Mouse (Mus musculus) stomach, postnatal 0 days (tissue): Measurements from ENCODE around the gene Smim20. TPM values are rescaled to one million over a fixed set of nuclear protein-coding genes. Genes with fewer than 3 reads are reported as not detected.
A peak's percentile ranks its signal among the peaks of the same experiment; 100 is the strongest.

Experiments
- ATAC-seq: fragments of 200-750 bp; cut with Nextera tagmentation; 2 replicates; pipeline ENCODE4 v1.8.0; 2017; ENCODE audit not compliant: low FRiP score, low TSS enrichment
- DNase-seq: peaks from one replicate; pipeline ENCODE4 v3.0.0-alpha.2; 2016; ENCODE audit warnings: low spot score
- H3K27ac ChIP-seq: fragments of 300-500 bp; sonication (generic); replicated peaks from 2 replicates; pipeline ENCODE4 v1.5.1; 2014; ENCODE audit warnings: mild to moderate bottlenecking, control low read depth
- H3K27me3 ChIP-seq: fragments of 300-500 bp; sonication (generic); 2 replicates; pipeline ENCODE4 v1.6.1; 2014; ENCODE audit warnings: low read length; ENCODE audit not compliant: control insufficient read depth, insufficient read depth
- H3K36me3 ChIP-seq: fragments of 300-500 bp; sonication (generic); 2 replicates; pipeline ENCODE4 v1.6.1; 2014; ENCODE audit warnings: low read length, mixed read lengths; ENCODE audit not compliant: control insufficient read depth, insufficient read depth
- H3K4me1 ChIP-seq: fragments of 300-500 bp; sonication (generic); replicated peaks from 2 replicates; pipeline ENCODE4 v1.6.1; 2014; ENCODE audit warnings: antibody characterized with exemption; ENCODE audit not compliant: control insufficient read depth, insufficient read depth
- H3K4me2 ChIP-seq: fragments of 300-500 bp; sonication (generic); replicated peaks from 2 replicates; pipeline ENCODE4 v1.6.1; 2014; ENCODE audit warnings: low read depth, mild to moderate bottlenecking, control low read depth, moderate library complexity
- H3K4me3 ChIP-seq: fragments of 300-500 bp; sonication (generic); 2 replicates; pipeline ENCODE4 v1.5.1; 2014; ENCODE audit warnings: low read depth, low read length, control low read depth
- H3K9ac ChIP-seq: fragments of 300-500 bp; sonication (generic); 2 replicates; pipeline ENCODE4 v1.6.1; 2014; ENCODE audit warnings: mild to moderate bottlenecking, low read length, control low read depth, mixed read lengths
- H3K9me3 ChIP-seq: fragments of 300-500 bp; sonication (generic); 2 replicates; pipeline ENCODE4 v1.6.1; 2016; ENCODE audit warnings: low read length; ENCODE audit not compliant: control insufficient read depth
- CTCF ChIP-seq: IDR thresholded peaks from 2 replicates; pipeline ENCODE4 v1.5.1; 2016; ENCODE audit warnings: antibody characterized with exemption, low read depth, mild to moderate bottlenecking, moderate library complexity
- EP300 ChIP-seq: optimal IDR thresholded peaks from 2 replicates; pipeline ENCODE3; 2016; ENCODE audit warnings: antibody characterized with exemption
- WGBS: fragments of 180-500 bp; shearing (Covaris S2); extraction: QIAGEN DNeasy Blood & Tissue Kit; methylation state at CpG from one replicate; pipeline ENCODE4 v1.1.7; 2014; 5-methylcytosine and 5-hydroxymethylcytosine counted together
- polyA plus RNA-seq: library from polyadenylated mRNA; unstranded; fragments of >200 nt; fragmentation: Nextera tagmentation; extraction: Ambion mirVana; gene quantifications from 2 replicates; pipeline ENCODE4 v1.2.1, GENCODE M21; 2015

Smim20 gene
- polyA plus RNA-seq, 1 experiment from 2014 or later, result 82.9 TPM

GRCm38 (mm10) chr5:53259894-53260293 lies 7.0 kb upstream of the Smim20 start:
- ATAC-seq (no peak), DNase-seq (no peak)
- no peak overlapping the region for H3K4me3 ChIP-seq
- no peak overlapping the region for H3K4me2 ChIP-seq
- TF ChIP-seq EP300 (no peak), CTCF (no peak)
- no peak overlapping the region for H3K9ac ChIP-seq
- no peaks in the 10 kb centered on the region for H3K9me3 ChIP-seq
- 55% methylated on average over 5 of the region's 5 CpGs for WGBS
- H3K36me3 ChIP-seq, result no peaks in the 10 kb centered on the region
- no peaks in the 10 kb centered on the region for H3K27me3 ChIP-seq
- no peaks in the 10 kb centered on the region for H3K4me1 ChIP-seq
- no peak overlapping the region for H3K27ac ChIP-seq

GRCm38 (mm10) chr5:53261999-53262398 lies 4.9 kb upstream of the Smim20 start:
- 66% methylated on average over 10 of the region's 10 CpGs for WGBS
- H3K4me3 ChIP-seq, result no peak overlapping the region
- no peak overlapping the region for H3K4me2 ChIP-seq
- TF ChIP-seq EP300, result no peak
- no peak for TF ChIP-seq CTCF
- DNase-seq (no peak), ATAC-seq (no peak)
- H3K27me3 ChIP-seq, result no peaks in the 10 kb centered on the region
- no peaks in the 10 kb centered on the region for H3K4me1 ChIP-seq
- no peak overlapping the region for H3K9ac ChIP-seq
- H3K27ac ChIP-seq, result no peak overlapping the region
- H3K9me3 ChIP-seq, result no peaks in the 10 kb centered on the region
- H3K36me3 ChIP-seq, result no peaks in the 10 kb centered on the region

- H3K4me3 ChIP-seq, result no peak overlapping the region
- DNase-seq (no peak), ATAC-seq (no peak)
- 64% methylated on average over 5 of the region's 5 CpGs for WGBS
- TF ChIP-seq EP300 (no peak), CTCF (no peak)
- no peaks in the 10 kb centered on the region for H3K4me1 ChIP-seq
- H3K27ac ChIP-seq, result no peak overlapping the region
- H3K9me3 ChIP-seq, result no peaks in the 10 kb centered on the region
- H3K27me3 ChIP-seq, result no peaks in the 10 kb centered on the region
- no peaks in the 10 kb centered on the region for H3K36me3 ChIP-seq
- no peak overlapping the region for H3K9ac ChIP-seq
- no peak overlapping the region for H3K4me2 ChIP-seq
Observed at GRCm38 (mm10) chr5:53264061-53264460, 2.8 kb upstream of the Smim20 start.

GRCm38 (mm10) chr5:53265740-53266139 lies 1.1 kb upstream of the Smim20 start:
- Histone ChIP-seq H3K27me3 (no peaks in the 10 kb centered on the region), H3K9me3 (no peaks in the 10 kb centered on the region), H3K9ac (no peak overlapping the region), H3K4me2 (no peak overlapping the region), H3K4me1 (no peaks in the 10 kb centered on the region), H3K4me3 (no peak overlapping the region), H3K36me3 (no peaks in the 10 kb centered on the region; the same call in 1 of the 2 replicates), H3K27ac (no peak overlapping the region)
- TF ChIP-seq CTCF (no peak), EP300 (no peak)
- 60% methylated on average over 12 of the region's 12 CpGs for WGBS
- ATAC-seq (no peak), DNase-seq (no peak)

GRCm38 (mm10) chr5:53266181-53266580 lies 702 bp upstream of the Smim20 start:
- ATAC-seq, result no peak
- Histone ChIP-seq H3K9ac (no peak overlapping the region), H3K4me1 (no peaks in the 10 kb centered on the region), H3K27me3 (no peaks in the 10 kb centered on the region), H3K36me3 (no peaks in the 10 kb centered on the region; the same call in 1 of the 2 replicates), H3K4me2 (no peak overlapping the region), H3K9me3 (no peaks in the 10 kb centered on the region), H3K4me3 (no peak overlapping the region), H3K27ac (no peak overlapping the region)
- TF ChIP-seq CTCF (no peak), EP300 (no peak)
- DNase-seq, result no peak
- 73% methylated on average over 4 of the region's 4 CpGs for WGBS

- DNase-seq (peak; percentile 24), ATAC-seq (no peak)
- Histone ChIP-seq H3K36me3 (no peaks in the 10 kb centered on the region; the same call in 1 of the 2 replicates), H3K9me3 (no peaks in the 10 kb centered on the region), H3K4me2 (peak overlapping the region; percentile 80), H3K27me3 (no peaks in the 10 kb centered on the region), H3K4me1 (no peaks in the 10 kb centered on the region), H3K27ac (no peak overlapping the region), H3K9ac (no peak overlapping the region), H3K4me3 (no peak overlapping the region)
- TF ChIP-seq EP300 (no peak), CTCF (peak; percentile 68)
- 49% methylated on average over 6 of the region's 6 CpGs for WGBS
Observed at GRCm38 (mm10) chr5:53268095-53268692, 1.3 kb downstream of the Smim20 start.
